Mouse (Mus musculus) Patski (cell line): ENCODE results near the gene Myo1e. TPM values are rescaled to one million over a fixed set of nuclear protein-coding genes. Genes with fewer than 3 reads are reported as not detected.

Experiments
- ATAC-seq: fragments of 100-300 bp; one replicate; pipeline ENCODE4 v1.8.0; 2021
- CTCF ChIA-PET: fragments of 350-600 bp; sonication (Branson Sonifier 250); formaldehyde crosslinking; loops from one replicate; lab custom pipeline; 2022; ENCODE audit warnings: inconsistent platforms; lab: Charles Lee
- POLR2A ChIA-PET: fragments of 350-600 bp; sonication (Branson Sonifier 250); formaldehyde crosslinking; loops from one replicate; lab custom pipeline; 2022; ENCODE audit warnings: antibody characterized with exemption, inconsistent platforms; lab: Charles Lee
- DNase-seq: peaks from one replicate; pipeline ENCODE4 v3.0.0-alpha.2; 2011; ENCODE audit warnings: low read depth, low spot score
- H3K27me3 ChIP-seq: fragments of 371-371 bp; one replicate; pipeline ENCODE4 v1.5.1; 2021
- CTCF ChIP-seq: fragments of 100-300 bp; IDR thresholded peaks from one replicate; pipeline ENCODE4 v1.5.1; 2021
- in situ Hi-C: fragments of 300-500 bp; cut with MboI; formaldehyde crosslinking; loops from 3 replicates; pipeline ENCODE4 v1.11.1; 2018; ENCODE audit warnings: low pct_unique_long_range_greater_than_20kb, mixed read lengths
- polyA plus RNA-seq: library from polyadenylated mRNA; unstranded; gene quantifications from one replicate; pipeline ENCODE4 v1.2.3, GENCODE M21; 2021

Gene Myo1e
- polyA plus RNA-seq, 1 experiment from 2014 or later: 78.5 TPM

DNA sequence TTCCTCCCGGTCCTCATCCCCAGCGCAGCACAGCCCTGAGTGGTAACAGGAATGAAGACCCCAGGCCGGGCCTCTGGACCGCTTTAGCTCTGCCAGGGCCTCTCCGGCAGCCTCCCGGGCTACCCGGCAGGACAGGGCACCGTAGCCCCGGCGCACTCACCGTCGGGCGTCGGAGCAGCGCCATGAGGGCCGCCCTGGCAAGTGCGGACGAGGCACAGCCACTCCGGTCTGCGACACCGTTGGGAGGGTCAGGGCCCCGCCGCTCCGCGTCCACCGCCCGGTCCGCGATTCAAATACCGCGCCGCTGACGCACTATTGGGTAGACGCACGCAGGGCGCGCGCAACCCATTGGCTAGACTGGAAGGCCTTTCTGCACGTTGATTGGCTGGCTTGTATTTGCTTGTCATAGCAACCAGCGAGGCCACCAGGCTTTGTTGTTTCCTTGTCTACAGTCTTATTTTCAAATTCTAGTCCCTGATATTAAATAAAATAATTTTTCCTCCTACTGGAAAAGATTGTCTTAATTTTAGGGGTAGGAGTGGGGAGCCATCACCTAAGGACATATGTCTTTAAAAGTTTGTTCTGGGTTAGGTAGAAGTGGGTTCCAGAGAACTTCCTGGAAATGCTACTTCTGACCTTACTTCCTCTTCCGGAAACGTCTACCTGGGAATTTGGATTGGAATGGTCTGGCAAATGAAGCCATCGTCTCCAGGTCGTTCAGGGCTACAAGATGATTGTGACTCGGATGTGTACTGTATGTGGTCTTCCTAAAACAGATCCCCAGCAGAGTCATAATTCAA lies 214.3 kb downstream of the Myo1e start, which contains the start of gene Ccnb2:
Gene Ccnb2 (minus strand): TSS at position 291 of the 800 bp plus-strand sequence.
- H3K27me3 ChIP-seq: no peaks in the 10 kb centered on the region
- no peak for TF ChIP-seq CTCF
- ChIA-PET CTCF (no interaction called here), POLR2A (interaction anchor here (0.8 kb wide), 1 partner anchor 13 kb away, joined by 4 read pairs; no protein-coding TSS in a partner anchor)
- in situ Hi-C loops: no loop called here
- DNase-seq (peak; percentile 47), ATAC-seq (peak; percentile 95)

GRCm38 (mm10) chr9:70422661-70423060 lies 215.5 kb downstream of the Myo1e start:
- in situ Hi-C loops: no loop called here
- no peak for DNase-seq
- ChIA-PET CTCF (interaction anchor here (0.8 kb wide), 1 partner anchor 34 kb away, joined by 4 read pairs; no protein-coding TSS in a partner anchor), POLR2A (interaction anchor here (1.0 kb wide), 1 partner anchor 12 kb away, joined by 4 read pairs; no protein-coding TSS in a partner anchor)
- no peak for ATAC-seq
- no peak for TF ChIP-seq CTCF
- no peaks in the 10 kb centered on the region for H3K27me3 ChIP-seq

DNA sequence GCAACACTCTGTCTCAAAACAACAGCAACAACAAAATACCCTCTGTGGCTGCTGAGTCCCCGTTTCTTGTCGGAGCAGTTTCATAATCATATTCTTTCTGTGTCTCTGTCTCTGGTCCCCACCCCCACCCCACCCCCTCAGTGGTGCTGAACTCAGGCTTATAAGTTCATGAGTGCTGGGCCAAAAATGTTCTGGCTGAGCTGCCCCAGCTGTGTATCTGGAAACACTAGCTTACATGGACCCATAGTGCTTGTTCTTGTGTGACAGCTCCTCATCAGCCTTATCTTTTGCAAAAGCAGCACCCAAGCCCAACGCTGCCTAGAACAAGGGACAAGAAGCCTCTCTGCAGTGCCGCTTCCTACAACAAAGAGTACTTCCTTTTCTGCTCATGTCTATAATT lies 232.8 kb downstream of the Myo1e start:
- in situ Hi-C loops: no loop called here
- ATAC-seq: no peak

DNA sequence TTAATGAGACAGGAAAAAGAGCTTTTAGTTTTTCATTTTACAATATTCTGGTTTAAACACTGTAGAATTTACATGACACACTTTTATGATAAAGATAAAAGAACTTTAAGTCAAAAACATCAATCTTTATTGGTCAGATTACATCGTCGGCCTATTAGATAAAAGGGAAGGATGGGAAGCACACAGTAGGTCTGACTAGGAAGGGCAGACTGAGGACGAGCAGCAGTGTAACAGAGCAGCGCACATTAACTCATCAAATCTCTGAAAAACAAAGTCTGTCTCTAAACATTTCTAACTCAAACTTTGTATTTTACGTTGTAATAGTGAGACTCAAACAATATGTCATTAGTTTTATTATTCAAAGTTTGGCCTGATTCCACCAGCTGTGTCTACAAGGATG lies 241.9 kb downstream of the Myo1e start:
- POLR2A ChIA-PET: no interaction called here

More for the DNA sequence above, 232.8 kb downstream of the Myo1e start:
- CTCF ChIA-PET: interaction anchor here (1.9 kb wide), 1 partner anchor 31 kb away, joined by 4 read pairs; no protein-coding TSS in a partner anchor
- POLR2A ChIA-PET: no interaction called here
- no peaks in the 10 kb centered on the region for H3K27me3 ChIP-seq
- no peak for TF ChIP-seq CTCF
- DNase-seq: no peak

More for the DNA sequence above, 241.9 kb downstream of the Myo1e start:
- DNase-seq: no peak
- no peak for TF ChIP-seq CTCF
- in situ Hi-C loops: no loop called here
- no peak for ATAC-seq
- CTCF ChIA-PET: no interaction called here
- no peaks in the 10 kb centered on the region for H3K27me3 ChIP-seq

Other genes with a start within 250 kb of the Myo1e start
- gene Bnip2, start 217.9 kb upstream of the Myo1e start, polyA plus RNA-seq: 116 TPM
- 85.6 TPM for gene Gtf2a2, start 194.8 kb upstream of the Myo1e start, polyA plus RNA-seq
- gene Gcnt3, start 169.3 kb upstream of the Myo1e start, polyA plus RNA-seq: 0.17 TPM
- 64.4 TPM for gene Fam81a, start 64.8 kb upstream of the Myo1e start, polyA plus RNA-seq
- gene Ccnb2, start 214.2 kb downstream of the Myo1e start, polyA plus RNA-seq: 69.4 TPM